Mouse (Mus musculus) bone marrow, adult 2 months (tissue): ENCODE measurements at regions not wholly inside any gene's neighbourhood (a gene's known extent, or its start where the extent isn't known, plus 50 kb on each side); places are given as distances from the start of the nearest gene placed in this dataset.

Experiments
- CTCF ChIP-seq: fragments of 200-500 bp; IDR thresholded peaks from 2 replicates; pipeline ENCODE4 v1.5.1; 2011; ENCODE audit warnings: low read length, control low read depth; ENCODE audit not compliant: control insufficient read depth, insufficient read depth
- POLR2A ChIP-seq: fragments of 200-500 bp; IDR thresholded peaks from 2 replicates; pipeline ENCODE4 v1.6.1; 2011; ENCODE audit warnings: low read depth, mild to moderate bottlenecking, control low read depth, low read length, borderline replicate concordance; ENCODE audit not compliant: control insufficient read depth

- TF ChIP-seq POLR2A (no peak), CTCF (no peak)
Measured at GRCm38 (mm10) chr16:21274012-21274528, 69.5 kb downstream of the Ephb3 start.
